Mouse (Mus musculus): Measurements from ENCODE around the gene Gm12845. TPM values are rescaled to one million over a fixed set of nuclear protein-coding genes. Genes with fewer than 3 reads are reported as not detected.

Gene Gm12845
- not detected in 2 replicates for polyA plus RNA-seq (2012)

GRCm38 (mm10) chr4:117724112-117724511 is at the start of gene Gm12845:
Gene Gm12845, plus strand, starts transcription at chr4:117724412.
- Histone ChIP-seq H3K36me3 (ENCODE audit: control insufficient read depth) (no peaks in the 10 kb centered on the region), H3K9me3 (ENCODE audit: control insufficient read depth, low read length) (no peaks in the 10 kb centered on the region), H3K4me3 (replicated peaks) (no peak within 1 kb of the TSS), H3K4me1 (ENCODE audit: control insufficient read depth) (no peaks in the 10 kb centered on the region), H3K27me3 (ENCODE audit: control insufficient read depth) (0 out of 2 replicates have a peak, but pooled peaks cover 2% of the 10 kb centered on the region)
- TF ChIP-seq GATA1 (IDR thresholded peaks at IDR 0.05; ENCODE audit: low read length): no peak
- TF ChIP-seq TAL1 (IDR thresholded peaks at IDR 0.05; ENCODE audit: low read length): no peak

DNA sequence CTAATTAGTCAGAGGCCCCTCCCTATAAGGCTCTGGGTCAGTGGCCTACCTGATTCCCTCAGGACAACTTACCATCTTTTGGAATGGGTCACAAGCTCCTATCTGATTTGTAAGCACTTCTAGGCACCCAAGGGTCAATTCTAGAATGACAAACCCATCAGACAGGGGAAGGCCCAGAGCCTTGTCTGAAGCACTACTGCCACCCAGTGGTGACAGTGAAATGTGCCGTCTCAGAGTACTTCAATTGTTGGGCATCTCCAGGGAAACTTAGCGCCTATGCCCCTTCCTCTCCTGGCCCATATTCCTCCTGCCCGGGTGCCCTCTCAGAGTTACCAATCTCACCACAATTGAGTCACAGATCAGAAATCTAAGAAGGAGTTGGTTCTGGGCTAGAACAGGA is 47.3 kb upstream of the Gm12845 start:
- peaks cover 87% of the 10 kb centered on the region for H3K36me3 ChIP-seq (ENCODE audit: control insufficient read depth)
- H3K4me1 ChIP-seq (ENCODE audit: control insufficient read depth): peaks cover 16% of the 10 kb centered on the region
- no peaks in the 10 kb centered on the region for H3K27me3 ChIP-seq (ENCODE audit: control insufficient read depth)
- no peaks in the 10 kb centered on the region for H3K9me3 ChIP-seq (ENCODE audit: control insufficient read depth, low read length)
- TF ChIP-seq GATA1 (IDR thresholded peaks at IDR 0.05; ENCODE audit: low read length): no peak
- TF ChIP-seq TAL1 (IDR thresholded peaks at IDR 0.05; ENCODE audit: low read length): no peak
- H3K4me3 ChIP-seq (replicated peaks): no peak overlapping the region

DNA sequence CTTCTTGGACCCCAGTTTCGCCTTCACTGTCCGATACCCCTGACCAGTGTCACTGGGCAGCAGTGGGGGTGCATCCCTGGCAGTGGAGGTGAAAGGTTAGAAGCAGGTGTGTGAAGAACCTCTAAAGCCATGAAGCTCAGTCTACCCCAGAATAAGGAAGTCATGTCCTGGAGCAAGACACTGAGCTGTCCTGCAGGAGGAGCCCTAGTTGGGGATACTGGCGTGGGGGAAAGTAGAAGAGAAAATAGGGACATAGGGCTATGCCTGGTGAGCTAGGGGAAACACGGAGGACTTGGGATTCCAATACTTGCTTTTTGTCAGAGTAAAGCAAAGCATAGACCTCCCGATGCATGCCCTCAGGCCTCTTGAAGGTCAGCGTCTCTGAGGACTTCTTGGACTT is 43.2 kb upstream of the Gm12845 start:
- H3K36me3 ChIP-seq (ENCODE audit: control insufficient read depth): peaks cover 52% of the 10 kb centered on the region

DNA sequence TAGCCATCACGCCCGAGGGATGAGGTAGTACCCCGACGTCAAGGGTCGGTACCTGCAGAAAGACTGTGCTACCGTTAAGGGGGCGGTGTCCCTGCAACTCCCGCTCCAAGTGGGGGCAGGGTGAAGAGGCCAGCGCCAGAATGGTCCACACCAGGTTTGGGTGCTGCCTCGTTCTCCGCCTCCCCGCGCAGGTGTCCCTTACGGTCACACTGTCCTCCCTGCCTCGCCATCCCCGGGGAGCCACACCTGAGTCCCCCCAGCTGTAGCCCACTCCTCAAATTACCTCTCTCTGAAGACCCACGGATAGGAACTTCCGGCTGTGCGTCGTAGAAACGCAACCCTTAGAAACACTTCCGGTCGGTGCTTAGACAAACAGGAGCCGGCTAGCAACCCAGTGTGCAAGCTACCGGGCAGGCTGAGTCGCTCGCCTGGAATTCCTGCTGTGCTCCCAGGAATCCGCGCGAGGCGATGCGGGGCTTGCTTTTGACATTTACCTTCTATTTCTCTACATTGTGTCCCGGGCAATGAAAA is 42.2 kb upstream of the Gm12845 start, which contains the start of gene Dmap1:
Dmap1 (minus strand) TSS at position 343 of the 531 bp plus-strand sequence.
- Histone ChIP-seq H3K4me1 (ENCODE audit: control insufficient read depth) (peaks cover 31% of the 10 kb centered on the region), H3K9me3 (ENCODE audit: control insufficient read depth, low read length) (no peaks in the 10 kb centered on the region), H3K27me3 (ENCODE audit: control insufficient read depth) (no peaks in the 10 kb centered on the region), H3K36me3 (ENCODE audit: control insufficient read depth) (peaks cover 41% of the 10 kb centered on the region), H3K4me3 (replicated peaks) (peak within 1 kb of the TSS; percentile 68)
- no peak for TF ChIP-seq GATA1 (IDR thresholded peaks at IDR 0.05; ENCODE audit: low read length)
- no peak for TF ChIP-seq TAL1 (IDR thresholded peaks at IDR 0.05; ENCODE audit: low read length)

More for the DNA sequence above, 43.2 kb upstream of the Gm12845 start:
- H3K9me3 ChIP-seq (ENCODE audit: control insufficient read depth, low read length): no peaks in the 10 kb centered on the region
- peak overlapping the region; percentile 68 for H3K4me3 ChIP-seq (replicated peaks)
- H3K4me1 ChIP-seq (ENCODE audit: control insufficient read depth): peaks cover 31% of the 10 kb centered on the region
- TF ChIP-seq GATA1 (IDR thresholded peaks at IDR 0.05; ENCODE audit: low read length) (no peak), TAL1 (IDR thresholded peaks at IDR 0.05; ENCODE audit: low read length) (no peak)
- H3K27me3 ChIP-seq (ENCODE audit: control insufficient read depth): no peaks in the 10 kb centered on the region

GRCm38 (mm10) chr4:117682463-117682862 is 41.7 kb upstream of the Gm12845 start:
- Histone ChIP-seq H3K4me3 (replicated peaks) (peak overlapping the region; percentile 68), H3K4me1 (ENCODE audit: control insufficient read depth) (peaks cover 31% of the 10 kb centered on the region)
- TF ChIP-seq TAL1 (IDR thresholded peaks at IDR 0.05; ENCODE audit: low read length): no peak
- no peak for TF ChIP-seq GATA1 (IDR thresholded peaks at IDR 0.05; ENCODE audit: low read length)

GRCm38 (mm10) chr4:117683048-117683768 is 41.0 kb upstream of the Gm12845 start:
- H3K27me3 ChIP-seq (ENCODE audit: control insufficient read depth): no peaks in the 10 kb centered on the region

More at GRCm38 (mm10) chr4:117682463-117682862, 41.7 kb upstream of the Gm12845 start:
- Histone ChIP-seq H3K9me3 (ENCODE audit: control insufficient read depth, low read length) (no peaks in the 10 kb centered on the region), H3K36me3 (ENCODE audit: control insufficient read depth) (peaks cover 37% of the 10 kb centered on the region), H3K27me3 (ENCODE audit: control insufficient read depth) (no peaks in the 10 kb centered on the region)

DNA sequence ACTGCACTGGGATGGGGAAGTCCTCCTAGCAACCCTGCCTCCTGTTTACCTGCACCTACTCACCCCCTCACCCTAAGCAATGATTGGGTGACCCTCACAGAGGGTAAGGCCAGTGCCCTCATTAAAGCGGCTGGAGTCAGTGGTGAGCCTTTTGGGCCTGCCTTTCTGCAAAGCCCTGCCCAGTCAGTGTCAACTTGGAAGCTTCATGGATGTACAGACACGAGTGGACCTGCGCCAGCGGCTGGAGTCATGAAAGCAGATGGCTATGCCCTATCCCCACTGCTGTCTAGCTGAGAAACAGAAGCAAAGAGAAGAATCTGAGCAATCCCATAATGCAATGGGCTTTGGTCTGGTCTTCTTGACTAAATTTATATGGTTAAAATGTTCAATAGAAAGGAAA is 37.9 kb upstream of the Gm12845 start:
- H3K36me3 ChIP-seq (ENCODE audit: control insufficient read depth): no peaks in the 10 kb centered on the region
- TF ChIP-seq GATA1 (IDR thresholded peaks at IDR 0.05; ENCODE audit: low read length) (no peak), TAL1 (IDR thresholded peaks at IDR 0.05; ENCODE audit: low read length) (no peak)
- H3K27me3 ChIP-seq (ENCODE audit: control insufficient read depth): no peaks in the 10 kb centered on the region
- H3K4me1 ChIP-seq (ENCODE audit: control insufficient read depth): peaks cover 20% of the 10 kb centered on the region
- no peak overlapping the region for H3K4me3 ChIP-seq (replicated peaks)
- no peaks in the 10 kb centered on the region for H3K9me3 ChIP-seq (ENCODE audit: control insufficient read depth, low read length)

More at GRCm38 (mm10) chr4:117683048-117683768, 41.0 kb upstream of the Gm12845 start:
- Histone ChIP-seq H3K9me3 (ENCODE audit: control insufficient read depth, low read length) (no peaks in the 10 kb centered on the region), H3K4me3 (replicated peaks) (no peak overlapping the region), H3K4me1 (ENCODE audit: control insufficient read depth) (peaks cover 31% of the 10 kb centered on the region), H3K36me3 (ENCODE audit: control insufficient read depth) (peaks cover 29% of the 10 kb centered on the region)
- TF ChIP-seq GATA1 (IDR thresholded peaks at IDR 0.05; ENCODE audit: low read length): no peak
- no peak for TF ChIP-seq TAL1 (IDR thresholded peaks at IDR 0.05; ENCODE audit: low read length)

DNA sequence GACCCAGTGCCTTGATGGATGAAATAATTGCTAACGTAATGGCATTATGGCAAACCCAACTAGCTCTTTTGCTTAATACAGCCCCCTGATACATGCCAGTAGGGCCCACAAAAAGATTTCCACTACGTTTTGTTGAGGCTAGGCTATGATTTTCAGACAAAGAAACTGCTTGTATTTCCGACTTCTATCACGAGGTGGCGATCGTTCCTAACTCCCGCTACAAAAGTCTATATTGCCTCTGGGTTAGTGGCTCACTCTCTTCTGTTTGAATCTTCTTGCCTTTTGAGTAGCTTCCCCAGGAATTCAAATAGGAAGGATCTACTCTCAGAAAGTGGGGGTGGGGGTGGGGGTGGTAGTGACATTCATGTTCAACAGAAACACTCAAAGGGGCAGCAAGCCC is 18.9 kb upstream of the Gm12845 start:
- no peaks in the 10 kb centered on the region for H3K9me3 ChIP-seq (ENCODE audit: control insufficient read depth, low read length)
- H3K4me1 ChIP-seq (ENCODE audit: control insufficient read depth): no peaks in the 10 kb centered on the region
- H3K27me3 ChIP-seq (ENCODE audit: control insufficient read depth): peaks cover 5% of the 10 kb centered on the region; the same call in 1 of the 2 replicates
- TF ChIP-seq GATA1 (IDR thresholded peaks at IDR 0.05; ENCODE audit: low read length): no peak
- H3K4me3 ChIP-seq (replicated peaks): no peak overlapping the region
- H3K36me3 ChIP-seq (ENCODE audit: control insufficient read depth): no peaks in the 10 kb centered on the region

DNA sequence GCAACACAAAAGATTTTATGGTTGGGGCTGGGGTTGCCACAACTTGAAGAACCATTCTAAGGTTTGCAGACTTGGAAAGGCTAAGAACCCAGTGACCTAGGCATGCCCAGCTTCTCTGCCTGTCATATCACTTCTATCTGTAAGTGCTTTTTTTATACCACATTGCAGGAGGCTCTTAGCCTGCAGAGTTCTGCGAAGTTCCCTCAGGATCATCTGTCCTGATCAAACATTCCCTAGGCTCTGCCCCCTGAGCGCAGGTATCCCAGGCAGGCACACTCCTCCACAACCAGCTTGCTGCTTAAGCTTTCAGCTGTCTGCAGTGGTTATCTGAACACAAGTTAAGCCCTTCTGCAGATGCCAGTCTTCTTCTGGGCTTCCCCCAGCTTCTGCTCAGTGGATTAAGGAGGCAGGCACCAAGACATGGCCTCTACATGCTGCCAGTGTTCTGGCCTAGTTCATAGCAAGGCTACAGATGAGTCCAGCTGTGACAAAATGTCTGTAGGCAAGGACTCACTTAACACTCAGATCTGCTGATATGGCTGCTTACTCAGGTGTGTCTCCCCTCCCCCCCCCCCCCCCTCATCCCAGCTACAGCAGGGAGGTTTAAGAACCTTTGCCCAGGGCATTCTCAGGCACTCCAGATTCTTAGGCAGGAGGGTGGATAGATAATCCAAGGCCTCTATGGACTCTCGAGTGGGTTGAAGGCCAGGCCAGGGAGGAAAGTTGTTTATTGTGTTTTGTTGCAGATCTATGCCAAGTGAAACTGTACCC is 15.2 kb upstream of the Gm12845 start:
- Histone ChIP-seq H3K4me3 (replicated peaks) (no peak overlapping the region), H3K27me3 (ENCODE audit: control insufficient read depth) (no peaks in the 10 kb centered on the region), H3K4me1 (ENCODE audit: control insufficient read depth) (no peaks in the 10 kb centered on the region), H3K36me3 (ENCODE audit: control insufficient read depth) (no peaks in the 10 kb centered on the region), H3K9me3 (ENCODE audit: control insufficient read depth, low read length) (no peaks in the 10 kb centered on the region)
- TF ChIP-seq GATA1 (IDR thresholded peaks at IDR 0.05; ENCODE audit: low read length) (no peak), TAL1 (IDR thresholded peaks at IDR 0.05; ENCODE audit: low read length) (no peak)

Data from erythroblast, embryonic 14.5 days (primary cell).